Mouse (Mus musculus) urinary bladder, postnatal 25 days (tissue): Measurements from ENCODE around the gene Iqsec3.
A peak's percentile ranks its signal among the peaks of the same experiment; 100 is the strongest.

Experiments used
- DNase-seq: peaks from one replicate; pipeline ENCODE4 v3.0.0; 2022; ENCODE audit warnings: low spot score

The Iqsec3 gene

DNA sequence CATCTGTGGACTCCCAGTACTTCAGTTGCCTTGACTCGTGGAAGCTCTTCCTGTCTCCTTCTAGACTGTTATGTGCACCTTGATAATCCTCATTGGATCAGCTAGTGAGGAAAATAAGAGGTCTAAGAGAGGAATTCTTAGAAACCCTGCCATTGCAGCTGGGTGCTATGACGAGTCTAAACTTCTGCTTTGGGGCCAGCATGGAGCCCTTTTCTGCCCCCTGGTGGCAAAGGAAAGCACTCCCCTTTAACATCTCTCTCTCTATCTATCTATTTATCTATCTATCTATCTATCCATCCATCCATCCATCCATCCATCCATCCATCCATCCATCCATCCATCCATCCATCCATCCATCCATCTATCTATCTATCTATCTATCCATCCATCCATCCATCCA is 106.9 kb downstream of the Iqsec3 start:
- peak; percentile 43 for DNase-seq

DNA sequence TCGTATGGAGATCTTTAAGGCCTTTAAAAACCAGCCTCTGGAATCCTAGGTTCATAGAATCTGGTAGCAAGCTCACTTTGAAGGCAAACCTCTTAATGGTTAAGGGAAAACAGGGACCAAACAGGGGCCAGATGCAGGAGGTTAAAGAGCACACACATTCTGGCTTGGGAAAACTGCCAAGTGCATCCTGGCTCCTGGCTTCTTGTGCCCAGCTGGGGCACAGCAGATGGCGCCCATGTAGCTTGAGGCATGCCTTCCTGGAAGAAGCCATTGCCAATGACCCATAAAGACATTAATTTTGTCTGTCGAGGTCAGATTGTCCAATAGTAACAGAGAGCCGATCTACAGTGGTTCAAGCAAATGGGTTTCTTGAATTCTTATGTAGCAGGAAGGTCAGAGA is 109.5 kb downstream of the Iqsec3 start:
- no peak for DNase-seq

- DNase-seq: no peak
Measured at GRCm38 (mm10) chr6:121363061-121363460, 110.4 kb downstream of the Iqsec3 start.

GRCm38 (mm10) chr6:121357232-121357631 is 116.2 kb downstream of the Iqsec3 start:
- no peak for DNase-seq

DNA sequence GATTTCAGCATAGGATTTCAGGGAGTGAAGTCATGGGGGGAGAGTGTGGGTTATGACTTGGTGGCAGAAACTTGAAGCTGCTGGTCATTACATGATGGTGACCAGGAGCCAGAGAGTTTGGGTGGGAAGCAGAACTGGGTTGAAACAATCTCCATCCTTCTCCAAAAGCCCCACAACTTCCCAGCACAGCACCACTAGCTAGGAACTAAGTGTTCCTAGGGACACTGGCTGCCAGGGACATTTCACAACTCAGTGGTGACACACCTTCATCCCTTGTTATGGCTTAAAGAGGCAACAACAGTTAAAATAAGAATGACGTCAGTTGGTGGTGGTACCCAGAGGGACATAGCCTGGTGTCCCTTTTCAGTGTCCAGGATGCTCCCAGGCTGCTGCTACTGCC is 117.4 kb downstream of the Iqsec3 start:
- DNase-seq: no peak

DNA sequence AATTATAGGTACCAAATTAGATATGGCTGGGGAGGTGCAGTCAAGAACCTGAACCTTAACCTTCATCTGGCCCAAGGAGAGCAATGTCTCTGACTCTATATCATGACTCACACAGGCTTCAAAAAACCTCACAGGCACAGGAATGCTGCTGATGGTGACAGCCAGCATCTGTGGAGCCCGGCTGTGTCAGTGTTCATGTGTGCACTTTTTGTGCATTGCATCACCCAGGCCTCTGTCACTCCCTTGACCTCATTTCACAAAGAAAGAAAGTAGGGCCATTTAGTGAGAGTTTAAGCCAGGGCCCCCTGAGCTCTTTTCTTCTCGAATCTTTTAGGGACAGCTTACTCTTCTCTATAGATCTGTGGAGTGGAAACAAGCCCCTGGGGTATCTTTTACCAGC is 121.2 kb downstream of the Iqsec3 start:
- DNase-seq: no peak

DNA sequence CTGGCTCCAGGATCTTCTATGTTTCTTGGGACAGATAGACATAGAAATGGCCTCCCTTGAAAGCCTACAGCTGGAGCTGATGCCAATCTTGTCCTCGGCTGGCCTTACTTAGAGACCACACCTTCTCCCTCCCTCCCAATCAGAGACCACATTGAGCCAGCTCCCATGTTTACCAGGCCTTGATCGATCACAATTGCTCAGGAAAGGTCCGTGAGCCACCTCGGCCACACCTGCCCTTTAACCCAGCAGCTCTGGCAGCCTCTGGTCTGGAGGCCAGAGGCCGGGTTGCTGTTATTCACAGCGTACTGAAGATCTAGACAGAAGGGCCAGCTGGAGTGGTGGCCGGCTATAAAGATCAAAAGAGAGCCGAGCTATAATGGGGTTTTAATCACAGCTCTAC is 127.0 kb downstream of the Iqsec3 start:
- no peak for DNase-seq

- no peak for DNase-seq
Measured at GRCm38 (mm10) chr6:121344329-121344728, 129.1 kb downstream of the Iqsec3 start.

GRCm38 (mm10) chr6:121343771-121344123 is 129.7 kb downstream of the Iqsec3 start:
- DNase-seq: no peak

DNA sequence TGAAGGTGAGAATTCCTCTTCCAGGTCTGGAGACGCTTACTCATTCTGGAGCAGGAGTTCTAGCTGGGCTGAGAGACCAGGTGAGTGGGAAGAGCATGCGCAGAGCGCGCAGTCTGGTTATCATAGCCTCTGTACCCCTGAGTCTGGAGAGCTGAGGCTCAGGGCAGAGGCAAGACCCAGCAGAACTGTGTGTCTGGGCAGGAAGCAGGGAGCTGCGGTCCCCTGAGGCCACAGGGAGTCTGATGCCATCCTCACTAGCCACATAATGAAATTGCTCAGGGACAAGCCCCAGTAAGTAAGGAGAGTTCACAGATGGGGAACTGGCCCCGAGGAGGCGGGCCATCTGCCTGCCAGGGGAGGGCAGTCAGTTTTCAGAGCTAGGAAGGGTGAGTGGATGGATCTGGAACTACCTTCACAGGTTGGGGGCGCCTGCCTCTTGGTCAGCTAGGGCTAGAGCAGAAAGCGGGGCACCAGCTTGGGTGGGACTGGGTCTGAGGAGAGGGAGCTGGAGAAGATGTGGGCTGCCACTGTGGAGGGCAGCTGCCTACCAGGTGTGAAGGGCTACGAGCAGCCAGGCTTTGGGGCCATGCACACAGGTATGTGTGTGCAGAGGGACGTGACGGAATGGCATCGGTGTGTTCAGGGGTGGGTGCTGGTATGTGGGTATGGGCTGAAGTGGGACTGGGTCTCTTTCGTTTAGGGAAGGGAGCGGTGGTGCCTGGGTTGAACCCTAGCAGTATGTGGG is 130.3 kb downstream of the Iqsec3 start, which contains the start of gene Slc6a12:
TSS of gene Slc6a12 (plus strand) at position 51 of the 745 bp plus-strand sequence.
- DNase-seq: no peak

DNA sequence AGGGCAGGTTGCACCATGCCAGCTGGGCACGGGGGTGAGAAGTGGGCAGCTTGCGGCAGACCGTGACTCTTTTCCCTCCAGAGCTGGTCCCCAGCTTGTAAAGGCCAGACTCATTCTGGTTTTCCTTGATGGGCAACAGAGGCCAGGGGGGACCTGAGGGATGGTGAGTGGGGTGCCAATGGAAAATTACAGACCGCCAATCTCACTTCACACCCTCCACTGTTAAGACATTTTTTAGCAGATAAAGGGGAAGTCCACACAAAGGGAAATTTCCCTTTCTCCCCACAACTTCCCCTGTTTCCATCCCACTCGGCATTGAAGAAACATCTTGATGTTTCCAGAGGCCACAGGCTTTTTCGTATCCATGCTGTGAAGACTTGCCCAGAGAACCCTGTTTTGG is 131.8 kb downstream of the Iqsec3 start:
- no peak for DNase-seq

DNA sequence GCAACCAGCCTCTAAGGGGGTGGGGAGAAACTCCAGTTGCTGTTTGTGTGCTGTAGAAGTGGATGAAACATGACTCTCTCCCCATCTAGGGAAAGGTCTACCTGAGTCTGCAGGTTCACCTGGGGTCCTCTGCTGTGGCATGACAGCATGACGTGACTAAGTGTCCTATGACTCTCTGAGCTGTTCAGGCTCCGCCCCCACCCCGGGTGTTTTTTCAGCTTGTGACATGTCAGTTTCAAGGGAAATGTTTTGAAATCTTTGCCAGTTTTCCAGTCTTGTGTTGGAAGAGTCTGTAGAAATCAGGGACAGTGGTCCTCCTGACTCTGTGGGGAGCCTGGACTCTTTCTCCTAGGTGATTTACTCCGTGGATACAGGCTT is 135.0 kb downstream of the Iqsec3 start:
- no peak for DNase-seq

DNA sequence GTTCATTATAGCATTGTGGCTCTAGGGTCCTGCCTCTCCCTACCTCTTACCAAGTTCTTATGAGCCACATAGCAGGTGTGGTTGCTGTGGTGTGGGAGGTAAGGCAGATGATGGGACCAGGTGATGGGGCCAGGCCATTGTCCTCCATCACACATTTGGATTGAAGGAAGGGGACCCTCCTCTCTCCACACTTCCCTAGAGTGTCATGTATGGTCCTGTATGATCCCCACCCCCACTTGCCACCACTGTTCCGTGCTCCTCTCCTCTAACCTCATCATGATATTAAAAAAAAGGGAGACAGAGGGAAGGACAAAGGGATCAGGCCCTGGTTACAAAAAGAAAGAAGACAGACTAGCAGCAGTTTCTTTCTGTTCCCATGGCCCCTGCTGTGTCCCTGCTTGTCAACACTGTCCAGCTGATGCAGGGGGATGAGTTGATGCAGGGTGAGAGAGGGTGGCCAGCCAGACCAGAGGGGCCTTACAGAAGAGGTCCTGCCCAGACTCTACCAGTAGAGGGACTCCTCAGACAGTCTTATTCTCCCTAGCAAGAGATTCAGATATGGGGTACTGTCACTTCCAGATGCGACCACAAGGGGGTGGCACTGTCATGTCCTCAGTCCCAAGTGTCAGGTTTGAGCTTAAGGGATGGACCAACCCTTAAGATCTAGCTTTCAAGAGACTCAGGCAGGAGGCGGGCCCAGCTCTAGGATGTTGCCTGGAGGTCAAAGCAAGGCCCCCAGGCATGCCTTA is 135.5 kb downstream of the Iqsec3 start:
- DNase-seq: peak; percentile 44

GRCm38 (mm10) chr6:121337229-121337628 is 136.2 kb downstream of the Iqsec3 start:
- DNase-seq: no peak

DNA sequence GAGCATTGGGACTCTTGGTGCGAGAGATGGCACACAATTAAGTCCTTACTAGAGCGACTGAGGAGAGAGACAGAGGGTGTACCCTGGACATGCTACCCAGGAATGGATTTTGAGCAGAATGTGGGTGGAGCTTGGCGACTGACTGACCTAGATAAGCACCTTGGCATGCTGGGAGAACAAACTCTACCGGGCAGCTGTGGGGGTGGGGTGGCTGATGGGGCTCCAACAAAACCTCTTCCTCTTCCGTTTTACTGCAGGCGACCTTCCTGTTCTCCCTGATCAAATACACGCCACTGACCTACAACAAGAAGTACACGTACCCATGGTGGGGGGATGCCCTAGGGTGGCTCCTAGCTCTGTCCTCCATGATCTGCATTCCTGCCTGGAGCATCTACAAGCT is 136.9 kb downstream of the Iqsec3 start:
- DNase-seq: no peak

- no peak for DNase-seq
Measured at GRCm38 (mm10) chr6:121335841-121336240, 137.6 kb downstream of the Iqsec3 start.

DNA sequence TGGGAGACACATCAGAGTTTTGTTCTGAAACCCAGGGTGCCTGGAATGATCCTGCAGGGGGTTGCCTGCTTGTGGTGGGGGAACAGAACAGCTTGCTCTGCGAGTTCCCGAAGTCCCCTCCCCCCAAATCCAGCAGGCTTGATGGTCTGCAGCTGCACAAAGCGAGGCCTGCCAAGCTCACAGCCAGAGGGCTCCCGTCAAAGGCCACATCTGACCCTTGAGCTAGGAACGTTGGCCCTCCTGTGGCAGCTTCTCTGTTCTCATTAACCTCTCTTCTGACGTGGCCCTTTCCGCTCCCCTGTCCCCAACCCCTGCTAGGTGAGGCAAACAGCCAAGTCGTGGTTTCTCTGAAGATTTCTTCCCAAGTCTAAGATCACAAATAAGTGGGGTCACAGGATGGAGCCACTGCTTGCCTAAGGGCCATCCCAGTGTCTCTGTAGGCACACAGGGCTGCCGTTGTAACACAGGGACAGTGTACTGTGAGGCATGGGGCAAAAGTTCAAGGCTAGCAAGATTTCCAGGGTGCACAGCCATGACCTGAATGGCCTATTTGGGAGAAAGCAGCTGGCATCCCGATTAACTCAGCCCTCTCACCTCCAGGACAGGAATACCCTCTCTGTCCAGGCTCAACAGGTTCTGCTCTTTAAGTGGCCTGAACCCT is 143.5 kb downstream of the Iqsec3 start:
- no peak for DNase-seq

GRCm38 (mm10) chr6:121328417-121328884 is 145.0 kb downstream of the Iqsec3 start:
- no peak for DNase-seq

DNA sequence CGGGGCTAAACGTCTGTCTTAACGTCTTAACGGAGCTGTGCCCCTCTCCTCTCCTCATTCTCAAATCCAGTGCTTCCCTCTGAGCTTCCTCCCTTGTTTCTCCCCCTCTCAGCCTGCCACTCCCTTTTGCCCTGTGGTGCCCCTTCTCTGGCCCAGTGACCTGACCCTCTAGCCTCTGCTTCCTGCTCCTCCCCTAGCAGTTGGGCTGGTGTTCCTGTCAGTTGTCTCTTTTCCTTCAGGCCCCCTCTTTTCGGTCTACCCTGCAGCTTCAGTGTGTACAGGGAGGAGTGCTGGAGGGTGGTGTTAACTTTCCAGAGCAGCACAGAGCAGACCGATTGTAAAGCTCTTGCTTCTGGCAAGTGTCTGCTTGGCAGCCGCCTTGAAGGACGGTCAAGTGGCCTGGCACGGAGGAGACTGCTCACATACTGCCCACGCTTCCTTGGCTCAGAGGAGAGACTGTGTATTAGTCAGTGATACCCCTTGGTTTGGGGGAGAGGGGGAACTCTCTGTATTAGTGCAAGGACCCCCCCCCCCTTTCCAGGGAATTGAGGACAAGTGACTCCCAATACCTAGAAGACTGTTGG is 146.9 kb downstream of the Iqsec3 start:
- no peak for DNase-seq

DNA sequence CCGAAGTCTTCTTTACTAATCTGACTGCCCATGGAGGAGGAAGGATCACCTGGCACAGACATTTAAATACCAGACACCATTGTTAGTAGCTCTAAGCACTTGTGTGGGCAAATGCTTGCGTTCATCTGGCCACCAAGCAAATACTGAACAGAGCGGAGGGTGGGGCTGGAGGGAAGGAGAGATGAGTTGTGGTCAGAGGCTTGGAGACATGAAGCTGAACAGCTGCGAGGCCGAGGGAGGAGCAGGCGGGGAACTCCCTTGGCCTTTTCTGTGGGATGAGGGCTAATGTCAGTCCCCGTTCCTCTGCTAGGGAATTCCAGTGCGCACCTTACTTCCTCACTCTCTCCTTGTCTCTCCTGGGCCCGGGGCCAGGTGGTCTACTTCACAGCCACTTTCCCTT is 147.7 kb downstream of the Iqsec3 start:
- no peak for DNase-seq

- DNase-seq: no peak
Measured at GRCm38 (mm10) chr6:121325298-121325697, 148.2 kb downstream of the Iqsec3 start.
